Mouse (Mus musculus): ENCODE measurements around the gene Aspn. TPM values are rescaled to one million over a fixed set of nuclear protein-coding genes. Genes with fewer than 3 reads are reported as not detected.

Gene Aspn
- polyA plus RNA-seq, 1 experiment from 2014 or later = not detected

- Histone ChIP-seq H3K36me3 (ENCODE audit: control insufficient read depth, insufficient read depth, low read length) (no peaks in the 10 kb centered on the region), H3K9ac (ENCODE audit: low read length) (no peak overlapping the region), H3K27ac (ENCODE audit: low read depth, low read length) (no peak overlapping the region), H3K4me1 (ENCODE audit: control insufficient read depth, insufficient read depth, low read length) (no peaks in the 10 kb centered on the region), H3K27me3 (ENCODE audit: control insufficient read depth, insufficient read depth, low read length) (no peaks in the 10 kb centered on the region), H3K9me3 (ENCODE audit: control insufficient read depth, low read length) (no peaks in the 10 kb centered on the region), H3K4me2 (ENCODE audit: low read depth) (no peak overlapping the region), H3K4me3 (ENCODE audit: low read depth, low read length) (no peak overlapping the region)
- DNase-seq (ENCODE audit: low spot score) = no peak
- ATAC-seq (ENCODE audit: insufficient read depth, low FRiP score, low TSS enrichment) = no peak
These were observed 59.4 kb downstream of the Aspn start for GRCm38 (mm10) chr13:49603603-49604002.

- WGBS = 86% methylated on average over 4 of the region's 4 CpGs
- DNase-seq (ENCODE audit: low spot score) (peak; percentile 11), ATAC-seq (ENCODE audit: insufficient read depth, low FRiP score, low TSS enrichment) (no peak)
- Histone ChIP-seq H3K4me2 (ENCODE audit: low read depth) (no peak within 1 kb of the TSS), H3K4me1 (ENCODE audit: control insufficient read depth, insufficient read depth, low read length) (no peaks in the 10 kb centered on the region), H3K4me3 (ENCODE audit: low read depth, low read length) (no peak within 1 kb of the TSS), H3K9me3 (ENCODE audit: control insufficient read depth, low read length) (no peaks in the 10 kb centered on the region), H3K27me3 (ENCODE audit: control insufficient read depth, insufficient read depth, low read length) (no peaks in the 10 kb centered on the region), H3K9ac (ENCODE audit: low read length) (no peak within 1 kb of the TSS), H3K36me3 (ENCODE audit: control insufficient read depth, insufficient read depth, low read length) (no peaks in the 10 kb centered on the region), H3K27ac (ENCODE audit: low read depth, low read length) (no peak within 1 kb of the TSS)
These were observed 63.5 kb downstream of the Aspn start, which contains the start of gene Ogn for GRCm38 (mm10) chr13:49607714-49608113. Gene Ogn (plus strand): TSS chr13:49608046.

GRCm38 (mm10) chr13:49608589-49609322 is 64.5 kb downstream of the Aspn start:
- no peaks in the 10 kb centered on the region for H3K27me3 ChIP-seq (ENCODE audit: control insufficient read depth, insufficient read depth, low read length)
- no peaks in the 10 kb centered on the region for H3K36me3 ChIP-seq (ENCODE audit: control insufficient read depth, insufficient read depth, low read length)
- H3K9ac ChIP-seq (ENCODE audit: low read length) = no peak overlapping the region
- no peak overlapping the region for H3K4me3 ChIP-seq (ENCODE audit: low read depth, low read length)
- H3K4me1 ChIP-seq (ENCODE audit: control insufficient read depth, insufficient read depth, low read length) = no peaks in the 10 kb centered on the region
- no peak overlapping the region for H3K4me2 ChIP-seq (ENCODE audit: low read depth)
- DNase-seq (ENCODE audit: low spot score) (no peak), ATAC-seq (ENCODE audit: insufficient read depth, low FRiP score, low TSS enrichment) (no peak)
- H3K9me3 ChIP-seq (ENCODE audit: control insufficient read depth, low read length) = no peaks in the 10 kb centered on the region
- H3K27ac ChIP-seq (ENCODE audit: low read depth, low read length) = no peak overlapping the region
- 86% methylated on average over 4 of the region's 4 CpGs for WGBS

GRCm38 (mm10) chr13:49617021-49617420 is 72.8 kb downstream of the Aspn start:
- H3K9ac ChIP-seq (ENCODE audit: low read length) = no peak overlapping the region
- H3K4me3 ChIP-seq (ENCODE audit: low read depth, low read length) = no peak overlapping the region
- ATAC-seq (ENCODE audit: insufficient read depth, low FRiP score, low TSS enrichment) = no peak
- no peak overlapping the region for H3K4me2 ChIP-seq (ENCODE audit: low read depth)
- H3K27ac ChIP-seq (ENCODE audit: low read depth, low read length) = no peak overlapping the region
- H3K27me3 ChIP-seq (ENCODE audit: control insufficient read depth, insufficient read depth, low read length) = no peaks in the 10 kb centered on the region
- no peaks in the 10 kb centered on the region for H3K9me3 ChIP-seq (ENCODE audit: control insufficient read depth, low read length)
- H3K36me3 ChIP-seq (ENCODE audit: control insufficient read depth, insufficient read depth, low read length) = no peaks in the 10 kb centered on the region
- 97% methylated on average over 3 of the region's 3 CpGs for WGBS
- DNase-seq (ENCODE audit: low spot score) = no peak
- H3K4me1 ChIP-seq (ENCODE audit: control insufficient read depth, insufficient read depth, low read length) = no peaks in the 10 kb centered on the region

Other genes with a start within 250 kb of the Aspn start
- 1.1 and 1.2 TPM in 2 replicates for gene Fgd3, start 224.1 kb upstream of the Aspn start, polyA plus RNA-seq (2014; fragmentation: Nextera tagmentation; extraction: Ambion mirVana)
- gene Bicd2, start 202.9 kb upstream of the Aspn start, polyA plus RNA-seq (2014; fragmentation: Nextera tagmentation; extraction: Ambion mirVana) = 37.1 and 37.4 TPM in 2 replicates
- 16.2 and 19.7 TPM in 2 replicates for gene Ippk, start 123.2 kb upstream of the Aspn start, polyA plus RNA-seq (2014; fragmentation: Nextera tagmentation; extraction: Ambion mirVana)
- 0.61 and 0.87 TPM in 2 replicates for gene Tes3-ps, start 51.1 kb upstream of the Aspn start, polyA plus RNA-seq (2014; fragmentation: Nextera tagmentation; extraction: Ambion mirVana)
- 0.28 TPM in 2 replicates for gene Ecm2, start 39.6 kb upstream of the Aspn start, polyA plus RNA-seq (2014; fragmentation: Nextera tagmentation; extraction: Ambion mirVana)
- gene Omd, start 38.0 kb downstream of the Aspn start, polyA plus RNA-seq (2014; fragmentation: Nextera tagmentation; extraction: Ambion mirVana) = 0.24 and 0.28 TPM in 2 replicates
- gene Ogn, start 63.6 kb downstream of the Aspn start, polyA plus RNA-seq (2014; fragmentation: Nextera tagmentation; extraction: Ambion mirVana) = 2.3 and 3.9 TPM in 2 replicates
- 25.8 and 30.8 TPM in 2 replicates for gene Cenpp, start 108.3 kb downstream of the Aspn start, polyA plus RNA-seq (2014; fragmentation: Nextera tagmentation; extraction: Ambion mirVana)
- 19.1 and 20.3 TPM in 2 replicates for gene Nol8, start 108.6 kb downstream of the Aspn start, polyA plus RNA-seq (2014; fragmentation: Nextera tagmentation; extraction: Ambion mirVana)
- 110 and 123 TPM in 2 replicates for gene Iars, start 137.7 kb downstream of the Aspn start, polyA plus RNA-seq (2014; fragmentation: Nextera tagmentation; extraction: Ambion mirVana)